Mouse (Mus musculus) G1E (cell line): ENCODE results near the gene Jpt1. TPM values are rescaled to one million over a fixed set of nuclear protein-coding genes. Genes with fewer than 3 reads are reported as not detected.

ENCODE experiments used
- ATAC-seq: 2 replicates; pipeline ENCODE4 v1.8.0; 2016; ENCODE audit warnings: mild to moderate bottlenecking; ENCODE audit not compliant: insufficient number of reproducible peaks, poor library complexity, low FRiP score, severe bottlenecking; ENCODE audit errors: extremely low read depth
- DNase-seq: peaks from one replicate; pipeline ENCODE4 v3.0.0; 2012; ENCODE audit warnings: low spot score
- H3K27me3 ChIP-seq: 2 replicates; pipeline ENCODE4 v1.6.1; 2012; ENCODE audit warnings: mild to moderate bottlenecking, low read length, inconsistent platforms; ENCODE audit not compliant: insufficient read depth
- H3K36me3 ChIP-seq: replicated peaks from 2 replicates; pipeline ENCODE3; 2012; ENCODE audit warnings: mild to moderate bottlenecking, inconsistent platforms
- H3K4me1 ChIP-seq: 2 replicates; pipeline ENCODE4 v1.6.1; 2012; ENCODE audit warnings: low read depth, low read length, inconsistent platforms, mixed read lengths; ENCODE audit not compliant: insufficient read depth
- H3K4me3 ChIP-seq: 2 replicates; pipeline ENCODE4 v1.5.1; 2012; ENCODE audit warnings: low read depth, mild to moderate bottlenecking, inconsistent platforms, low read length, moderate library complexity, mixed read lengths
- H3K9me3 ChIP-seq: replicated peaks from 2 replicates; pipeline ENCODE4 v1.6.1; 2012; ENCODE audit warnings: inconsistent platforms
- CTCF ChIP-seq: IDR thresholded peaks from 2 replicates; pipeline ENCODE4 v1.5.1; 2012; ENCODE audit warnings: low read depth, low read length, inconsistent platforms, mixed read lengths
- GATA1 ChIP-seq: IDR thresholded peaks from 2 replicates; pipeline ENCODE4 v1.6.1; 2012; ENCODE audit warnings: borderline replicate concordance, low read length, inconsistent platforms, mixed read lengths
- GATA2 ChIP-seq: IDR thresholded peaks from 2 replicates; pipeline ENCODE4 v1.6.1; 2012; ENCODE audit warnings: low read depth, low read length, inconsistent platforms, borderline replicate concordance
- POLR2AphosphoS5 ChIP-seq: IDR thresholded peaks from 2 replicates; pipeline ENCODE4 v1.6.1; 2012; ENCODE audit warnings: low read depth, low read length, inconsistent platforms; ENCODE audit not compliant: insufficient replicate concordance
- TAL1 ChIP-seq: conservative IDR thresholded peaks from 2 replicates; pipeline ENCODE4 v1.6.1; 2012; ENCODE audit warnings: low read depth, low read length, inconsistent platforms, mixed read lengths
- polyA plus RNA-seq: library from polyadenylated mRNA; stranded (reverse); fragments of >175 nt; gene quantifications from 2 replicates; pipeline ENCODE4 v1.2.3, GENCODE M21; 2012
- total RNA-seq, 2 experiments: library from RNA; stranded (forward) in 1 of 2; stranded (reverse) in 1 of 2; fragments of 200-1000 nt in 1 of 2; fragments of >200 nt in 1 of 2; fragmentation: Nextera tagmentation in 1 of 2; gene quantifications; 2 replicates each; pipeline ENCODE4 v1.2.3; 2014 to 2017

The Jpt1 gene
- total and polyA plus RNA-seq, 3 experiments, result 186 to 222 (median 218) TPM

GRCm38 (mm10) chr11:115450176-115450575, 64.0 kb downstream of the Jpt1 start:
- Histone ChIP-seq H3K9me3 (no peaks in the 10 kb centered on the region; the same call in 1 of the 2 replicates), H3K4me3 (no peak overlapping the region), H3K27me3 (peaks cover 50% of the 10 kb centered on the region), H3K36me3 (no peaks in the 10 kb centered on the region), H3K4me1 (no peaks in the 10 kb centered on the region)
- DNase-seq (no peak), ATAC-seq (no peak)
- TF ChIP-seq POLR2AphosphoS5 (no peak), CTCF (no peak), GATA1 (no peak), GATA2 (no peak), TAL1 (no peak)

- ATAC-seq (no peak), DNase-seq (no peak)
- Histone ChIP-seq H3K36me3 (no peaks in the 10 kb centered on the region), H3K27me3 (peaks cover 54% of the 10 kb centered on the region), H3K9me3 (no peaks in the 10 kb centered on the region), H3K4me3 (no peak overlapping the region), H3K4me1 (no peaks in the 10 kb centered on the region)
- no peak for TF ChIP-seq GATA1
Observed at GRCm38 (mm10) chr11:115448998-115449397, 65.2 kb downstream of the Jpt1 start.

- TF ChIP-seq GATA1 (no peak), TAL1 (no peak), GATA2 (no peak)
- no peaks in the 10 kb centered on the region for H3K36me3 ChIP-seq
- ATAC-seq (no peak), DNase-seq (no peak)
- no peaks in the 10 kb centered on the region for H3K4me1 ChIP-seq
- H3K9me3 ChIP-seq, result no peaks in the 10 kb centered on the region
- no peak overlapping the region for H3K4me3 ChIP-seq
- peaks cover 55% of the 10 kb centered on the region for H3K27me3 ChIP-seq
Observed at GRCm38 (mm10) chr11:115448075-115448474, 66.1 kb downstream of the Jpt1 start.

Other genes starting within 250 kb of the Jpt1 start
Only the 20 nearest of the 22 such genes appear.
- gene Fads6, start 216.7 kb downstream of the Jpt1 start, total RNA-seq (2014; fragmentation: Nextera tagmentation), result not detected in 2 replicates
- gene Fads6, start 216.7 kb downstream of the Jpt1 start, total RNA-seq (2017), result 0.06 and 0.38 TPM in 2 replicates
- gene Fads6, start 216.7 kb downstream of the Jpt1 start, polyA plus RNA-seq, result not detected in 2 replicates
- gene Otop2, start 207.2 kb downstream of the Jpt1 start, total RNA-seq (2014; fragmentation: Nextera tagmentation), result not detected in 2 replicates
- not detected in 2 replicates for gene Otop2, start 207.2 kb downstream of the Jpt1 start, total RNA-seq (2017)
- gene Otop2, start 207.2 kb downstream of the Jpt1 start, polyA plus RNA-seq, result not detected in 2 replicates
- not detected in 2 replicates for gene Ush1g, start 192.3 kb downstream of the Jpt1 start, total RNA-seq (2014; fragmentation: Nextera tagmentation)
- gene Ush1g, start 192.3 kb downstream of the Jpt1 start, total RNA-seq (2017), result 0.05 and 0.06 TPM in 2 replicates
- gene Ush1g, start 192.3 kb downstream of the Jpt1 start, polyA plus RNA-seq, result not detected in 2 replicates
- gene Otop3, start 179.7 kb downstream of the Jpt1 start, total RNA-seq (2014; fragmentation: Nextera tagmentation), result not detected in 2 replicates
- not detected in 2 replicates for gene Otop3, start 179.7 kb downstream of the Jpt1 start, total RNA-seq (2017)
- not detected in 2 replicates for gene Otop3, start 179.7 kb downstream of the Jpt1 start, polyA plus RNA-seq
- gene Hid1, start 146.6 kb downstream of the Jpt1 start, total RNA-seq (2014; fragmentation: Nextera tagmentation), result not detected in 2 replicates
- gene Hid1, start 146.6 kb downstream of the Jpt1 start, total RNA-seq (2017), result not detected in 2 replicates
- gene Hid1, start 146.6 kb downstream of the Jpt1 start, polyA plus RNA-seq, result 0.01 TPM in 1 of 2 replicates, not detected in the other
- gene Cdr2l, start 132.5 kb downstream of the Jpt1 start, total RNA-seq (2014; fragmentation: Nextera tagmentation), result not detected in 2 replicates
- gene Cdr2l, start 132.5 kb downstream of the Jpt1 start, total RNA-seq (2017), result 0.05 and 0.06 TPM in 2 replicates
- not detected in 2 replicates for gene Cdr2l, start 132.5 kb downstream of the Jpt1 start, polyA plus RNA-seq
- gene Mrpl58, start 110.6 kb downstream of the Jpt1 start, total RNA-seq (2014; fragmentation: Nextera tagmentation), result 66.8 and 102 TPM in 2 replicates
- 75.3 and 78.5 TPM in 2 replicates for gene Mrpl58, start 110.6 kb downstream of the Jpt1 start, total RNA-seq (2017)
- 67.0 and 74.3 TPM in 2 replicates for gene Mrpl58, start 110.6 kb downstream of the Jpt1 start, polyA plus RNA-seq
- gene Atp5h, start 94.4 kb downstream of the Jpt1 start, total RNA-seq (2014; fragmentation: Nextera tagmentation), result 472 and 487 TPM in 2 replicates
- gene Atp5h, start 94.4 kb downstream of the Jpt1 start, total RNA-seq (2017), result 721 and 764 TPM in 2 replicates
- 58.6 and 107 TPM in 2 replicates for gene Atp5h, start 94.4 kb downstream of the Jpt1 start, polyA plus RNA-seq
- 7.2 and 15.4 TPM in 2 replicates for gene Kctd2, start 94.3 kb downstream of the Jpt1 start, total RNA-seq (2014; fragmentation: Nextera tagmentation)
- gene Kctd2, start 94.3 kb downstream of the Jpt1 start, total RNA-seq (2017), result 15.2 and 17.3 TPM in 2 replicates
- gene Kctd2, start 94.3 kb downstream of the Jpt1 start, polyA plus RNA-seq, result 17.5 and 24.6 TPM in 2 replicates
- gene Trim80, start 73.8 kb downstream of the Jpt1 start, total RNA-seq (2014; fragmentation: Nextera tagmentation), result not detected in 2 replicates
- not detected in 2 replicates for gene Trim80, start 73.8 kb downstream of the Jpt1 start, total RNA-seq (2017)
- not detected in 2 replicates for gene Trim80, start 73.8 kb downstream of the Jpt1 start, polyA plus RNA-seq
- gene Slc16a5, start 51.9 kb downstream of the Jpt1 start, total RNA-seq (2014; fragmentation: Nextera tagmentation), result not detected in 2 replicates
- gene Slc16a5, start 51.9 kb downstream of the Jpt1 start, total RNA-seq (2017), result 0.05 TPM in 1 of 2 replicates, not detected in the other
- gene Slc16a5, start 51.9 kb downstream of the Jpt1 start, polyA plus RNA-seq, result not detected in 2 replicates
- 6.0 and 8.4 TPM in 2 replicates for gene Armc7, start 38.7 kb downstream of the Jpt1 start, total RNA-seq (2014; fragmentation: Nextera tagmentation)
- 5.9 and 7.8 TPM in 2 replicates for gene Armc7, start 38.7 kb downstream of the Jpt1 start, total RNA-seq (2017)
- 24.4 and 29.0 TPM in 2 replicates for gene Armc7, start 38.7 kb downstream of the Jpt1 start, polyA plus RNA-seq
- 43.7 and 47.1 TPM in 2 replicates for gene Nt5c, start 22.5 kb downstream of the Jpt1 start, total RNA-seq (2014; fragmentation: Nextera tagmentation)
- gene Nt5c, start 22.5 kb downstream of the Jpt1 start, total RNA-seq (2017), result 145 and 161 TPM in 2 replicates
- 67.4 and 118 TPM in 2 replicates for gene Nt5c, start 22.5 kb downstream of the Jpt1 start, polyA plus RNA-seq
- 491 and 596 TPM in 2 replicates for gene Sumo2, start 21.9 kb upstream of the Jpt1 start, total RNA-seq (2014; fragmentation: Nextera tagmentation)
- gene Sumo2, start 21.9 kb upstream of the Jpt1 start, total RNA-seq (2017), result 642 and 699 TPM in 2 replicates
- 393 and 421 TPM in 2 replicates for gene Sumo2, start 21.9 kb upstream of the Jpt1 start, polyA plus RNA-seq
- 78.5 and 87.7 TPM in 2 replicates for gene Nup85, start 50.0 kb upstream of the Jpt1 start, total RNA-seq (2014; fragmentation: Nextera tagmentation)
- 166 and 172 TPM in 2 replicates for gene Nup85, start 50.0 kb upstream of the Jpt1 start, total RNA-seq (2017)
- gene Nup85, start 50.0 kb upstream of the Jpt1 start, polyA plus RNA-seq, result 28.2 and 57.5 TPM in 2 replicates
- 34.3 and 41.0 TPM in 2 replicates for gene Mrps7, start 89.5 kb upstream of the Jpt1 start, total RNA-seq (2014; fragmentation: Nextera tagmentation)
- 52.8 and 53.5 TPM in 2 replicates for gene Mrps7, start 89.5 kb upstream of the Jpt1 start, total RNA-seq (2017)
- gene Mrps7, start 89.5 kb upstream of the Jpt1 start, polyA plus RNA-seq, result 61.1 and 68.7 TPM in 2 replicates
- 58.5 and 95.5 TPM in 2 replicates for gene Gga3, start 89.7 kb upstream of the Jpt1 start, total RNA-seq (2014; fragmentation: Nextera tagmentation)
- 13.7 and 22.7 TPM in 2 replicates for gene Gga3, start 89.7 kb upstream of the Jpt1 start, total RNA-seq (2017)
- 102 and 144 TPM in 2 replicates for gene Gga3, start 89.7 kb upstream of the Jpt1 start, polyA plus RNA-seq
- 43.6 and 59.8 TPM in 2 replicates for gene Mif4gd, start 98.6 kb upstream of the Jpt1 start, total RNA-seq (2014; fragmentation: Nextera tagmentation)
- gene Mif4gd, start 98.6 kb upstream of the Jpt1 start, total RNA-seq (2017), result 49.9 and 59.4 TPM in 2 replicates
- 24.3 and 32.4 TPM in 2 replicates for gene Mif4gd, start 98.6 kb upstream of the Jpt1 start, polyA plus RNA-seq
- 19.9 and 37.8 TPM in 2 replicates for gene Slc25a19, start 113.9 kb upstream of the Jpt1 start, total RNA-seq (2014; fragmentation: Nextera tagmentation)
- 21.5 and 22.3 TPM in 2 replicates for gene Slc25a19, start 113.9 kb upstream of the Jpt1 start, total RNA-seq (2017)
- gene Slc25a19, start 113.9 kb upstream of the Jpt1 start, polyA plus RNA-seq, result 24.2 and 26.0 TPM in 2 replicates
- gene Grb2, start 194.2 kb upstream of the Jpt1 start, total RNA-seq (2014; fragmentation: Nextera tagmentation), result 224 and 234 TPM in 2 replicates
- gene Grb2, start 194.2 kb upstream of the Jpt1 start, total RNA-seq (2017), result 58.3 and 119 TPM in 2 replicates
- gene Grb2, start 194.2 kb upstream of the Jpt1 start, polyA plus RNA-seq, result 209 and 240 TPM in 2 replicates